Comparison of ENCODE assay signal across 34 mouse cellular contexts in the genomic region with DNA sequence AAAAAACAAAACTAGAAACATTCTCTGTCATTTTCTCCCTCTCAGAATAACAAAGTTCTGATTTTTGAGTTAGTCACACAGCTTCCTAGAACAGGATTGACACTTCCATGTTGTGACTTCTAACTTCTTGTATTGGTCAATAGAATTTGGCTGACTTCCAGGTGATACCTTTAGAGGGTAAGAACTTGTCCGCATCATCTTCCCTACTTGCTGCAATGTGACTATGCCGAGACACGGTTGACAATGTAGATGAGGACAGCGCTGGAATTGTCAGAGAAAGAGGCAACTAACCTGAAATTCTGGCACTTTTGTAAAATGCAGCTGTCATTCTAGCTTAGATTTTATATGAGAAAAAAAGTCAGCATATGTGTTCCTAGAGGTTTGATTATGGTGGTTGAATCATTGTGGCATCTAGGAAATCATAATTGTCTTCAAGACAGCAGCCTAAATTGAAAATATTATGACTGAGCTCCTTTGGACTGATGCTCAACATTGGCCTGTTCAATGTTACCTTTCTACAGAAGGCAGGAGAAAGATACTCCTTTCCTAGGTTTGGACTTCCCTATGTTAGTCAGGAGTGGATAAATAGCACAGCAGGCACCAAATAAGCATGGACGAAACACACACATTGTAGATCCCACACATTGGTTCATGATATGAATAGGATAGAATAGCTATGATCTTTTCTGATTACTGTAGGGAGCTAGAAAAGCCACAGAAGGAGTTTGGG. TPM values are rescaled to one million over a fixed set of nuclear protein-coding genes. Genes with fewer than 3 reads are reported as not detected.
DNase-seq lines count a peak whose midpoint lies in the region; ATAC-seq and TF ChIP-seq lines count a peak whose summit lies in the region.
"Had no signal": no experiment of that assay in that cellular context is flagged by ENCODE, and none has a peak within 500 bp of the region (broad histone marks: within the 10 kb centered on the region; RNA-seq: fewer than 3 reads in every experiment).

No protein-coding gene starts in this region.

- no peaks in the 10 kb centered on the region for H3K27me3 ChIP-seq in liver, embryonic 14.5 days (ENCODE audit: control insufficient read depth, insufficient read depth, low read length)
- no peaks in the 10 kb centered on the region for H3K27me3 ChIP-seq in liver, embryonic 12.5 days (replicated peaks)
- H3K27me3 ChIP-seq in G1E (ENCODE audit: insufficient read depth, low read length), result no peaks in the 10 kb centered on the region
- no peaks in the 10 kb centered on the region for H3K27me3 ChIP-seq in kidney, embryonic 14.5 days (ENCODE audit: control insufficient read depth, insufficient read depth, low read length)
- no peaks in the 10 kb centered on the region for H3K27me3 ChIP-seq in midbrain, embryonic 16.5 days (ENCODE audit: control insufficient read depth, insufficient read depth, low read depth, low read length)
- H3K27me3 ChIP-seq: forebrain, embryonic 13.5 days; heart, embryonic 13.5 days had no signal

- no peak overlapping the region for H3K27ac ChIP-seq in liver, embryonic 14.5 days
- H3K27ac ChIP-seq in liver, embryonic 12.5 days, result no peak overlapping the region
- H3K27ac ChIP-seq in kidney, embryonic 14.5 days (ENCODE audit: low read depth, low read length), result no peak overlapping the region
- no peak overlapping the region for H3K27ac ChIP-seq in midbrain, embryonic 16.5 days (ENCODE audit: low read length)
- H3K27ac ChIP-seq: forebrain, embryonic 10.5 days; forebrain, embryonic 13.5 days; heart, adult 2 months; heart, embryonic 10.5 days; heart, embryonic 13.5 days; hindbrain, embryonic 14.5 days; hindbrain, postnatal 0 days had no signal

- H3K36me3 ChIP-seq in liver, embryonic 14.5 days (replicated peaks; ENCODE audit: control insufficient read depth, insufficient read depth, low read depth), result no peaks in the 10 kb centered on the region
- no peaks in the 10 kb centered on the region for H3K36me3 ChIP-seq in liver, embryonic 12.5 days
- H3K36me3 ChIP-seq in G1E (replicated peaks), result peaks cover 63% of the 10 kb centered on the region
- no peaks in the 10 kb centered on the region for H3K36me3 ChIP-seq in kidney, embryonic 14.5 days (ENCODE audit: control insufficient read depth, insufficient read depth, low read length)
- H3K36me3 ChIP-seq in midbrain, embryonic 16.5 days (ENCODE audit: control insufficient read depth, insufficient read depth, low read length), result no peaks in the 10 kb centered on the region
- H3K36me3 ChIP-seq: forebrain, embryonic 10.5 days; heart, embryonic 10.5 days; heart, embryonic 13.5 days had no signal

- no peaks in the 10 kb centered on the region for H3K9me3 ChIP-seq in liver, embryonic 14.5 days (ENCODE audit: control insufficient read depth, low read length)
- no peaks in the 10 kb centered on the region for H3K9me3 ChIP-seq in liver, embryonic 12.5 days (replicated peaks)
- H3K9me3 ChIP-seq in G1E (replicated peaks), result no peaks in the 10 kb centered on the region
- H3K9me3 ChIP-seq in kidney, embryonic 14.5 days (ENCODE audit: control insufficient read depth, low read length), result no peaks in the 10 kb centered on the region
- no peaks in the 10 kb centered on the region for H3K9me3 ChIP-seq in midbrain, embryonic 16.5 days (replicated peaks; ENCODE audit: control insufficient read depth, low read length, poor library complexity, severe bottlenecking)
- H3K9me3 ChIP-seq: forebrain, embryonic 10.5 days; forebrain, embryonic 13.5 days; heart, embryonic 10.5 days; heart, embryonic 13.5 days had no signal

- H3K4me3 ChIP-seq in liver, embryonic 14.5 days (ENCODE audit: insufficient read depth in 1 of 2, low read depth in 2 of 2, low read length in 2 of 2), result no peak overlapping the region
- H3K4me3 ChIP-seq in liver, embryonic 12.5 days, result no peak overlapping the region
- no peak overlapping the region for H3K4me3 ChIP-seq in G1E (ENCODE audit: low read depth, low read length)
- H3K4me3 ChIP-seq in kidney, embryonic 14.5 days (ENCODE audit: low read length), result no peak overlapping the region
- H3K4me3 ChIP-seq in midbrain, embryonic 16.5 days (ENCODE audit: low read depth, low read length), result no peak overlapping the region
- H3K4me3 ChIP-seq: forebrain, embryonic 10.5 days; forebrain, embryonic 13.5 days; heart, adult 2 months; heart, embryonic 10.5 days; heart, embryonic 13.5 days had no signal

- peak in 2 of 3 experiments; percentile 12 to 24 for DNase-seq in liver, embryonic 14.5 days (ENCODE audit: low read depth in 3 of 3, low spot score in 3 of 3)
- peak; percentile 33 for DNase-seq in G1E (ENCODE audit: low spot score)
- peak; percentile 87 for DNase-seq in ZHBTc4 (ENCODE audit: low read depth, low spot score)
- DNase-seq in retina, embryonic 14.5 days (ENCODE audit: low spot score), result no peak
- DNase-seq in urinary bladder, postnatal 4 days (ENCODE audit: low spot score in 2 of 2), result no peak
- DNase-seq: adrenal gland, adult 2 months; adrenal gland, postnatal 14 days; B cell, adult 2 months; cerebellum, adult 18-20 months; cerebellum, adult 9-10 months; cerebellum, postnatal 14 days; gastrocnemius, postnatal 10 days; gastrocnemius, postnatal 36 days; heart, adult 2 months; heart, postnatal 14 days; heart, postnatal 4 days had no signal

- peaks cover 23 to 33% of the 10 kb centered on the region in 2 experiments for H3K4me1 ChIP-seq in liver, embryonic 14.5 days (replicated peaks; ENCODE audit: control insufficient read depth in 2 of 2, insufficient read depth in 2 of 2, low read length in 1 of 2)
- peaks cover 43% of the 10 kb centered on the region for H3K4me1 ChIP-seq in liver, embryonic 12.5 days
- peaks cover 67% of the 10 kb centered on the region for H3K4me1 ChIP-seq in G1E (ENCODE audit: insufficient read depth, low read depth, low read length)
- no peaks in the 10 kb centered on the region for H3K4me1 ChIP-seq in kidney, embryonic 14.5 days (ENCODE audit: control insufficient read depth, insufficient read depth, low read length)
- no peaks in the 10 kb centered on the region for H3K4me1 ChIP-seq in midbrain, embryonic 16.5 days (ENCODE audit: control insufficient read depth, insufficient read depth, low read length)
- H3K4me1 ChIP-seq: forebrain, embryonic 13.5 days; heart, embryonic 10.5 days had no signal

- 82% methylated on average over 5 of the region's 5 CpGs for WGBS in liver, embryonic 14.5 days (ENCODE audit: insufficient replicate concordance)
- WGBS in liver, embryonic 12.5 days (ENCODE audit: insufficient replicate concordance), result 83% methylated on average over 5 of the region's 5 CpGs
- 95% methylated on average over 5 of the region's 5 CpGs for WGBS in kidney, embryonic 14.5 days
- 91% methylated on average over 5 of the region's 5 CpGs for WGBS in midbrain, embryonic 16.5 days

- no peak for TF ChIP-seq CTCF in liver, embryonic 14.5 days (IDR thresholded peaks at IDR 0.05; ENCODE audit: low read depth)
- TF ChIP-seq CTCF in G1E (IDR thresholded peaks at IDR 0.05; ENCODE audit: low read depth, low read length), result no peak

- H3K4me2 ChIP-seq in liver, embryonic 14.5 days (ENCODE audit: low read depth), result no peak overlapping the region
- H3K4me2 ChIP-seq in liver, embryonic 12.5 days, result no peak overlapping the region
- no peak overlapping the region for H3K4me2 ChIP-seq in kidney, embryonic 14.5 days (replicated peaks; ENCODE audit: low read depth, low read length)
- no peak overlapping the region for H3K4me2 ChIP-seq in midbrain, embryonic 16.5 days (ENCODE audit: low read length)
- H3K4me2 ChIP-seq: forebrain, embryonic 13.5 days; heart, embryonic 13.5 days; hindbrain, embryonic 14.5 days had no signal

- no peak overlapping the region for H3K9ac ChIP-seq in liver, embryonic 14.5 days (replicated peaks)
- H3K9ac ChIP-seq in liver, embryonic 12.5 days, result no peak overlapping the region
- no peak overlapping the region for H3K9ac ChIP-seq in kidney, embryonic 14.5 days (ENCODE audit: low read depth, low read length)
- H3K9ac ChIP-seq in midbrain, embryonic 16.5 days (ENCODE audit: low read depth, low read length), result no peak overlapping the region
- H3K9ac ChIP-seq: forebrain, embryonic 13.5 days; heart, embryonic 13.5 days; hindbrain, embryonic 14.5 days had no signal

- TF ChIP-seq EP300 in liver, embryonic 14.5 days (IDR thresholded peaks at IDR 0.05; ENCODE audit: low read depth), result no peak

- no peak for ATAC-seq in liver, embryonic 14.5 days (ENCODE audit: insufficient read depth)
- no peak for ATAC-seq in liver, embryonic 12.5 days
- no peak for ATAC-seq in G1E (ENCODE audit: extremely low read depth, insufficient number of reproducible peaks, low FRiP score, poor library complexity, severe bottlenecking)
- ATAC-seq in kidney, embryonic 14.5 days (ENCODE audit: low FRiP score, low TSS enrichment), result no peak
- ATAC-seq in midbrain, embryonic 16.5 days, result no peak
- ATAC-seq: CD4-positive, CD25-positive, alpha-beta regulatory T cell, adult 4 months; forebrain, embryonic 13.5 days; forebrain, embryonic 16.5 days; hindbrain, postnatal 0 days; inflammation-experienced regulatory T-cells, adult 6 months had no signal

RNA-seq across cellular contexts. Expression of a gene that starts 34.6 kb away (rescaled TPM):
- 0.70 and 1.4 TPM in 2 replicates for polyA plus RNA-seq in liver, embryonic 14.5 days (2012; rRNA removed)
- 2.0 and 2.4 TPM in 2 replicates for polyA plus RNA-seq in liver, embryonic 14.5 days (2014; fragmentation: Nextera tagmentation; extraction: Ambion mirVana)
- polyA plus RNA-seq in liver, embryonic 12.5 days (2016; fragmentation: Nextera tagmentation; extraction: Ambion mirVana), result 1.4 and 1.6 TPM in 2 replicates
- total RNA-seq in G1E (2014; fragmentation: Nextera tagmentation) (1.8 and 2.2 TPM in 2 replicates), G1E (2017) (3.7 and 3.9 TPM in 2 replicates)
- polyA plus RNA-seq in G1E (2012), result 0.03 and 0.04 TPM in 2 replicates
- 1.8 and 2.9 TPM in 2 replicates for polyA plus RNA-seq in kidney, embryonic 14.5 days (2014; fragmentation: Nextera tagmentation; extraction: Ambion mirVana)
- 0.53 and 0.73 TPM in 2 replicates for polyA plus RNA-seq in midbrain, embryonic 16.5 days (2015; fragmentation: Nextera tagmentation; extraction: Ambion mirVana)

RNA-seq across cellular contexts. Expression of a gene that starts 44.3 kb away (rescaled TPM):
- polyA plus RNA-seq in liver, embryonic 14.5 days (2012; rRNA removed), result 0.04 TPM in 1 of 2 replicates, not detected in the other
- polyA plus RNA-seq in liver, embryonic 14.5 days (2014; fragmentation: Nextera tagmentation; extraction: Ambion mirVana), result not detected in 2 replicates
- polyA plus RNA-seq in liver, embryonic 12.5 days (2016; fragmentation: Nextera tagmentation; extraction: Ambion mirVana), result not detected in 2 replicates
- not detected in 2 replicates for total RNA-seq in G1E (2014; fragmentation: Nextera tagmentation)
- total RNA-seq in G1E (2017), result 0.11 and 0.46 TPM in 2 replicates
- not detected in 2 replicates for polyA plus RNA-seq in G1E (2012)
- not detected in 2 replicates for polyA plus RNA-seq in kidney, embryonic 14.5 days (2014; fragmentation: Nextera tagmentation; extraction: Ambion mirVana)
- polyA plus RNA-seq in midbrain, embryonic 16.5 days (2015; fragmentation: Nextera tagmentation; extraction: Ambion mirVana), result not detected in 2 replicates
- total RNA-seq: adrenal gland, adult 2 months; adrenal gland, postnatal 14 days; gastrocnemius, adult 18-20 months; gastrocnemius, postnatal 10 days; gastrocnemius, postnatal 36 days; granulocyte monocyte progenitor cell, adult 5-6 weeks; heart, adult 2 months; heart, postnatal 14 days; heart, postnatal 4 days; hindbrain, postnatal 0 days had no signal
- polyA plus RNA-seq: adrenal gland, adult 2 months; CD4-positive, CD25-positive, alpha-beta regulatory T cell, adult 4 months; embryonic facial prominence, embryonic 11.5 days; embryonic facial prominence, embryonic 14.5 days; forebrain, embryonic 10.5 days; forebrain, embryonic 13.5 days; forebrain, embryonic 16.5 days; heart, adult 2 months; heart, embryonic 10.5 days; heart, embryonic 13.5 days; heart, embryonic 16.5 days; hindbrain, embryonic 11.5 days; hindbrain, embryonic 14.5 days; hindbrain, postnatal 0 days; inflammation-experienced regulatory T-cells, adult 6 months had no signal

Comparison
In these comparisons a context has a peak if more than half of its experiments do, and no peak if none do; other contexts are left out.
1. DNase-seq: peak in liver, embryonic 14.5 days (2 of 3), G1E (single experiment) and ZHBTc4 (single experiment); none in retina, embryonic 14.5 days (single experiment) and urinary bladder, postnatal 4 days (0 of 2).